Mouse (Mus musculus) leukemia stem cell, adult 10-12 weeks (primary cell): ENCODE measurements around the gene Gm20838. TPM values are rescaled to one million over a fixed set of nuclear protein-coding genes. Genes with fewer than 3 reads are reported as not detected.

ENCODE experiments used
- polyA plus RNA-seq: library from polyadenylated mRNA; stranded (reverse); fragments of >175 nt; gene quantifications from 2 replicates; pipeline ENCODE4 v1.2.3, GENCODE M21; 2012; ENCODE audit warnings: low replicate concordance

The Gm20838 gene
- polyA plus RNA-seq, result not detected in 2 replicates

GRCm38 (mm10) chrY:33543064-33543463 lies at the start of gene Gm20838:
Gm20838 (minus strand) TSS chrY:33543164.

